Mouse (Mus musculus) kidney, embryonic 16.5 days (tissue): ENCODE results near the gene Gigyf2. TPM values are rescaled to one million over a fixed set of nuclear protein-coding genes. Genes with fewer than 3 reads are reported as not detected.

Experiments
- ATAC-seq: fragments of 200-750 bp; cut with Nextera tagmentation; 2 replicates; pipeline ENCODE4 v1.8.0; 2017; ENCODE audit warnings: moderate TSS enrichment; ENCODE audit not compliant: low FRiP score, low TSS enrichment
- H3K27ac ChIP-seq: fragments of 300-500 bp; sonication (generic); 2 replicates; pipeline ENCODE4 v1.5.1; 2014; ENCODE audit warnings: low read length
- H3K27me3 ChIP-seq: fragments of 300-500 bp; sonication (generic); 2 replicates; pipeline ENCODE4 v1.6.1; 2014; ENCODE audit warnings: low read length, control low read depth, mixed read lengths; ENCODE audit not compliant: insufficient read depth
- H3K36me3 ChIP-seq: fragments of 300-500 bp; sonication (generic); 2 replicates; pipeline ENCODE4 v1.6.1; 2014; ENCODE audit warnings: low read length, control low read depth, mixed read lengths; ENCODE audit not compliant: insufficient read depth
- H3K4me1 ChIP-seq: fragments of 300-500 bp; sonication (generic); 2 replicates; pipeline ENCODE4 v1.6.1; 2014; ENCODE audit warnings: low read length, control low read depth, mixed read lengths; ENCODE audit not compliant: insufficient read depth
- H3K4me2 ChIP-seq: fragments of 300-500 bp; sonication (generic); replicated peaks from 2 replicates; pipeline ENCODE4 v1.6.1; 2014; ENCODE audit warnings: low read depth, low read length
- H3K4me3 ChIP-seq: fragments of 300-500 bp; sonication (generic); 2 replicates; pipeline ENCODE4 v1.5.1; 2014; ENCODE audit warnings: mild to moderate bottlenecking, low read length
- H3K9ac ChIP-seq: fragments of 300-500 bp; sonication (generic); replicated peaks from 2 replicates; pipeline ENCODE4 v1.6.1; 2014; ENCODE audit warnings: low read length
- H3K9me3 ChIP-seq: fragments of 300-500 bp; sonication (generic); 2 replicates; pipeline ENCODE4 v1.6.1; 2016; ENCODE audit warnings: low read length, control low read depth
- WGBS: fragments of 180-500 bp; shearing (Covaris S2); extraction: QIAGEN DNeasy Blood & Tissue Kit; methylation state at CpG from one replicate; pipeline ENCODE4 v1.1.7; 2014; 5-methylcytosine and 5-hydroxymethylcytosine counted together
- polyA plus RNA-seq: library from polyadenylated mRNA; unstranded; fragments of >200 nt; fragmentation: Nextera tagmentation; extraction: Ambion mirVana; gene quantifications from 2 replicates; pipeline ENCODE4 v1.2.1, GENCODE M21; 2015

Gene Gigyf2
- polyA plus RNA-seq, 1 experiment from 2014 or later, result 59.2 TPM

- H3K27me3 ChIP-seq, result peaks cover 35% of the 10 kb centered on the region
- no peak overlapping the region for H3K4me2 ChIP-seq
- H3K4me1 ChIP-seq, result 0 out of 2 replicates have a peak, but pooled peaks cover 6% of the 10 kb centered on the region
- H3K9ac ChIP-seq, result no peak overlapping the region
- no peak overlapping the region for H3K27ac ChIP-seq
- H3K4me3 ChIP-seq, result no peak overlapping the region
- WGBS, result 84% methylated on average over 7 of the region's 7 CpGs
- ATAC-seq, result no peak
- no peaks in the 10 kb centered on the region for H3K36me3 ChIP-seq
- no peaks in the 10 kb centered on the region for H3K9me3 ChIP-seq
These were observed 145.1 kb downstream of the Gigyf2 start for GRCm38 (mm10) chr1:87471914-87472313.

GRCm38 (mm10) chr1:87472576-87472975 is 145.8 kb downstream of the Gigyf2 start:
- H3K27ac ChIP-seq, result no peak overlapping the region
- 79% methylated on average over 7 of the region's 7 CpGs for WGBS
- H3K4me1 ChIP-seq, result 0 out of 2 replicates have a peak, but pooled peaks cover 6% of the 10 kb centered on the region
- H3K36me3 ChIP-seq, result no peaks in the 10 kb centered on the region
- ATAC-seq, result no peak
- no peak overlapping the region for H3K9ac ChIP-seq
- peaks cover 36% of the 10 kb centered on the region for H3K27me3 ChIP-seq
- H3K4me3 ChIP-seq, result no peak overlapping the region
- no peaks in the 10 kb centered on the region for H3K9me3 ChIP-seq
- H3K4me2 ChIP-seq, result no peak overlapping the region

GRCm38 (mm10) chr1:87475076-87475895 is 148.5 kb downstream of the Gigyf2 start:
- Histone ChIP-seq H3K9me3 (no peaks in the 10 kb centered on the region), H3K9ac (0 out of 2 replicates have a peak overlapping the region, but pooled peaks have one; percentile 46), H3K27me3 (peaks cover 35% of the 10 kb centered on the region), H3K36me3 (no peaks in the 10 kb centered on the region), H3K4me1 (0 out of 2 replicates have a peak, but pooled peaks cover 6% of the 10 kb centered on the region), H3K4me3 (peak overlapping the region; percentile 40), H3K27ac (no peak overlapping the region), H3K4me2 (peak overlapping the region; percentile 64)
- 2% methylated on average over 37 of the region's 42 CpGs for WGBS
- 0 out of 2 replicates have a peak, but pooled peaks have one; percentile 54 for ATAC-seq

- Histone ChIP-seq H3K27ac (no peak overlapping the region), H3K4me1 (no peaks in the 10 kb centered on the region), H3K4me3 (no peak overlapping the region), H3K9me3 (no peaks in the 10 kb centered on the region), H3K4me2 (no peak overlapping the region), H3K9ac (no peak overlapping the region), H3K27me3 (0 out of 2 replicates have a peak, but pooled peaks cover 1% of the 10 kb centered on the region), H3K36me3 (no peaks in the 10 kb centered on the region)
- 85% methylated on average over 4 of the region's 4 CpGs for WGBS
- ATAC-seq, result no peak
These were observed 155.7 kb downstream of the Gigyf2 start for GRCm38 (mm10) chr1:87482546-87482945.

- Histone ChIP-seq H3K4me1 (no peaks in the 10 kb centered on the region), H3K9ac (no peak overlapping the region), H3K27me3 (no peaks in the 10 kb centered on the region), H3K4me3 (no peak overlapping the region), H3K36me3 (no peaks in the 10 kb centered on the region), H3K9me3 (no peaks in the 10 kb centered on the region), H3K4me2 (no peak overlapping the region), H3K27ac (no peak overlapping the region)
- ATAC-seq, result no peak
- 58% methylated on average over 6 of the region's 6 CpGs for WGBS
These were observed 159.6 kb downstream of the Gigyf2 start for GRCm38 (mm10) chr1:87486386-87486785.

- Histone ChIP-seq H3K27me3 (no peaks in the 10 kb centered on the region), H3K9me3 (no peaks in the 10 kb centered on the region), H3K4me1 (no peaks in the 10 kb centered on the region), H3K36me3 (no peaks in the 10 kb centered on the region), H3K4me2 (no peak overlapping the region), H3K9ac (no peak overlapping the region), H3K27ac (no peak overlapping the region), H3K4me3 (no peak overlapping the region)
- 82% methylated on average over 3 of the region's 3 CpGs for WGBS
- no peak for ATAC-seq
These were observed 165.5 kb downstream of the Gigyf2 start for GRCm38 (mm10) chr1:87492285-87492684.

- Histone ChIP-seq H3K9ac (no peak overlapping the region), H3K4me1 (no peaks in the 10 kb centered on the region), H3K27ac (no peak overlapping the region), H3K4me3 (no peak overlapping the region), H3K9me3 (no peaks in the 10 kb centered on the region), H3K4me2 (no peak overlapping the region), H3K36me3 (no peaks in the 10 kb centered on the region), H3K27me3 (no peaks in the 10 kb centered on the region)
- WGBS, result 80% methylated on average over 4 of the region's 4 CpGs
- no peak for ATAC-seq
These were observed 166.7 kb downstream of the Gigyf2 start for GRCm38 (mm10) chr1:87493542-87493941.

Other genes starting within 250 kb of the Gigyf2 start
- gene Alppl2, start 237.1 kb upstream of the Gigyf2 start, polyA plus RNA-seq, result not detected in 2 replicates
- gene Alpi, start 225.4 kb upstream of the Gigyf2 start, polyA plus RNA-seq, result 0.06 TPM in 1 of 2 replicates, not detected in the other
- not detected in 2 replicates for gene Akp3, start 202.0 kb upstream of the Gigyf2 start, polyA plus RNA-seq
- 0.94 and 1.1 TPM in 2 replicates for gene Ecel1, start 170.5 kb upstream of the Gigyf2 start, polyA plus RNA-seq
- 0.08 TPM in 1 of 2 replicates, not detected in the other for gene Prss56, start 143.7 kb upstream of the Gigyf2 start, polyA plus RNA-seq
- 0.81 and 1.1 TPM in 2 replicates for gene Chrnd, start 136.4 kb upstream of the Gigyf2 start, polyA plus RNA-seq
- gene Chrng, start 122.3 kb upstream of the Gigyf2 start, polyA plus RNA-seq, result 0.68 and 0.85 TPM in 2 replicates
- gene Eif4e2, start 113.1 kb upstream of the Gigyf2 start, polyA plus RNA-seq, result 157 and 160 TPM in 2 replicates
- 7.3 and 8.5 TPM in 2 replicates for gene Efhd1, start 62.6 kb upstream of the Gigyf2 start, polyA plus RNA-seq
- gene Kcnj13, start 67.7 kb downstream of the Gigyf2 start, polyA plus RNA-seq, result 0.94 and 1.2 TPM in 2 replicates
- gene Snorc, start 143.3 kb downstream of the Gigyf2 start, polyA plus RNA-seq, result not detected in 2 replicates
- 0.84 and 1.2 TPM in 2 replicates for gene Neu2, start 182.9 kb downstream of the Gigyf2 start, polyA plus RNA-seq
- 2.0 and 2.7 TPM in 2 replicates for gene Ngef, start 246.9 kb downstream of the Gigyf2 start, polyA plus RNA-seq